Mouse (Mus musculus): ENCODE results near the gene Rasal1.
A peak's percentile ranks its signal among the peaks of the same experiment; 100 is the strongest.

The Rasal1 gene

GRCm38 (mm10) chr5:120696057-120696743 lies 47.6 kb downstream of the Rasal1 start:
- DNase-seq (ENCODE audit: low spot score), result no peak

GRCm38 (mm10) chr5:120696865-120697264 lies 48.3 kb downstream of the Rasal1 start:
- no peak for DNase-seq (ENCODE audit: low spot score)

GRCm38 (mm10) chr5:120698181-120698580 lies 49.6 kb downstream of the Rasal1 start:
- DNase-seq (ENCODE audit: low spot score), result no peak

- DNase-seq (ENCODE audit: low spot score), result no peak
Measured at GRCm38 (mm10) chr5:120698801-120699391, 50.3 kb downstream of the Rasal1 start.

GRCm38 (mm10) chr5:120700996-120701790 lies 52.6 kb downstream of the Rasal1 start:
- DNase-seq (ENCODE audit: low spot score), result no peak

GRCm38 (mm10) chr5:120702421-120702820 lies 53.8 kb downstream of the Rasal1 start:
- DNase-seq (ENCODE audit: low spot score), result no peak

GRCm38 (mm10) chr5:120702969-120703368 lies 54.4 kb downstream of the Rasal1 start:
- no peak for DNase-seq (ENCODE audit: low spot score)

- no peak for DNase-seq (ENCODE audit: low spot score)
Measured at GRCm38 (mm10) chr5:120703660-120704059, 55.0 kb downstream of the Rasal1 start.

GRCm38 (mm10) chr5:120704421-120704820 lies 55.8 kb downstream of the Rasal1 start:
- no peak for DNase-seq (ENCODE audit: low spot score)

GRCm38 (mm10) chr5:120706541-120706940 lies 57.9 kb downstream of the Rasal1 start:
- no peak for DNase-seq (ENCODE audit: low spot score)

- DNase-seq (ENCODE audit: low spot score), result no peak
Measured at GRCm38 (mm10) chr5:120706976-120707375, 58.4 kb downstream of the Rasal1 start.

- no peak for DNase-seq (ENCODE audit: low spot score)
Measured at GRCm38 (mm10) chr5:120710161-120710825, 61.7 kb downstream of the Rasal1 start.

GRCm38 (mm10) chr5:120710826-120711248 lies 62.2 kb downstream of the Rasal1 start:
- DNase-seq (ENCODE audit: low spot score), result no peak

- peak; percentile 56 for DNase-seq (ENCODE audit: low spot score)
Measured at GRCm38 (mm10) chr5:120711416-120711815, 62.8 kb downstream of the Rasal1 start.

GRCm38 (mm10) chr5:120711827-120712226 lies 63.2 kb downstream of the Rasal1 start, which contains the start of gene Dtx1:
Gene Dtx1, minus strand, starts transcription at chr5:120711927.
- DNase-seq (ENCODE audit: low spot score), result no peak

GRCm38 (mm10) chr5:120712721-120713120 lies 64.1 kb downstream of the Rasal1 start:
- no peak for DNase-seq (ENCODE audit: low spot score)

GRCm38 (mm10) chr5:120714314-120714713 lies 65.7 kb downstream of the Rasal1 start:
- peak; percentile 66 for DNase-seq (ENCODE audit: low spot score)

GRCm38 (mm10) chr5:120717136-120717535 lies 68.5 kb downstream of the Rasal1 start:
- DNase-seq (ENCODE audit: low spot score), result no peak

- DNase-seq (ENCODE audit: low spot score), result no peak
Measured at GRCm38 (mm10) chr5:120718600-120719378, 70.2 kb downstream of the Rasal1 start.

GRCm38 (mm10) chr5:120721005-120721404 lies 72.4 kb downstream of the Rasal1 start:
- DNase-seq (ENCODE audit: low spot score), result no peak

- DNase-seq (ENCODE audit: low spot score), result no peak
Measured at GRCm38 (mm10) chr5:120725811-120726455, 77.3 kb downstream of the Rasal1 start.
